8 mouse cellular contexts compared by ENCODE assay signal in the genomic region with DNA sequence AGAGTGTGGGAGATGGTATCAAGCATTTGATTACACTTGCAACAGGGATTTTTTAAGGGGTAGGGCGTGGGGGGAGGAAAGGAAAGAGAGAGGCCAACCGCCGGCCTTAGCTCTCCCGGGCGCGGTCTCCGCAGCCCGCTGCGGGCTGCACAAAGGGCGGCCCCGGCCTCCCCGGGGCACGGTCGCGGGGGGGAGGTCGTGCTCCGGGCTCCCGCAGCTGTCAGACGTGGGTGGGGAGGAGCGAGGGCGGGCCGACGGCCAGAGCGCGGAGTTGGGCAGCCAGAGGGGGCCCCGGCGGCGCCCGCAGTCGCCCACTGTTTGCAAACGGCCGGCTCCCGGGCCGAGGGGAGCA.
DNase-seq lines count a peak whose midpoint lies in the region; ATAC-seq lines count a peak whose summit lies in the region.

No protein-coding gene starts in this region.

- H3K4me2 ChIP-seq in heart, embryonic 14.5 days (ENCODE audit: low read length): peak overlapping the region; percentile 96
- peak overlapping the region; percentile 100 for H3K4me2 ChIP-seq in limb, embryonic 13.5 days (replicated peaks)
- H3K4me2 ChIP-seq in neural tube, embryonic 12.5 days (replicated peaks): peak overlapping the region; percentile 98

- H3K4me3 ChIP-seq in heart, embryonic 14.5 days (ENCODE audit: control insufficient read depth in 1 of 2, insufficient read depth in 1 of 2, low read depth in 1 of 2, low read length in 2 of 2): peak overlapping the region; percentile 85 to 93
- H3K4me3 ChIP-seq in limb, embryonic 13.5 days: peak overlapping the region; percentile 72
- H3K4me3 ChIP-seq in neural tube, embryonic 12.5 days: peak overlapping the region; percentile 98

- H3K36me3 ChIP-seq in heart, embryonic 14.5 days (ENCODE audit: control insufficient read depth, insufficient read depth, low read length): no peaks in the 10 kb centered on the region
- no peaks in the 10 kb centered on the region for H3K36me3 ChIP-seq in limb, embryonic 13.5 days
- H3K36me3 ChIP-seq in neural tube, embryonic 12.5 days: no peaks in the 10 kb centered on the region

- H3K27ac ChIP-seq in heart, embryonic 14.5 days (replicated peaks in 1 of 2; ENCODE audit: control insufficient read depth in 1 of 2, insufficient read depth in 1 of 2, low read depth in 2 of 2, low read length in 2 of 2): peak overlapping the region; percentile 81 to 97
- H3K27ac ChIP-seq in limb, embryonic 13.5 days: peak overlapping the region; percentile 63
- peak overlapping the region; percentile 100 for H3K27ac ChIP-seq in neural tube, embryonic 12.5 days

- 0% methylated on average over 34 of the region's 34 CpGs for WGBS in heart, embryonic 14.5 days
- 0% methylated on average over 14 of the region's 34 CpGs for WGBS in limb, embryonic 13.5 days
- 1% methylated on average over 34 of the region's 34 CpGs for WGBS in neural tube, embryonic 12.5 days

- DNase-seq in kidney, adult 18-20 months: peak; percentile 73
- no peak for DNase-seq in kidney, adult 11 months
- DNase-seq in adipocyte (ENCODE audit: low spot score): peak; percentile 48
- DNase-seq in testis, postnatal 10 days (ENCODE audit: low spot score): no peak
- DNase-seq in cerebellum, adult 11-12 months: no peak

- H3K4me1 ChIP-seq in heart, embryonic 14.5 days (ENCODE audit: control insufficient read depth in 2 of 2, insufficient read depth in 2 of 2, low read length in 2 of 2): peaks cover 47 to 61% of the 10 kb centered on the region in 2 experiments
- H3K4me1 ChIP-seq in limb, embryonic 13.5 days: peaks cover 85% of the 10 kb centered on the region
- H3K4me1 ChIP-seq in neural tube, embryonic 12.5 days: peaks cover 62% of the 10 kb centered on the region

- ATAC-seq in heart, embryonic 14.5 days (ENCODE audit: insufficient number of reproducible peaks, insufficient read depth, low FRiP score, low read depth): peak; percentile 11; the same call in 1 of the 2 replicates
- ATAC-seq in limb, embryonic 13.5 days (ENCODE audit: low FRiP score, low read depth): peak; percentile 18; the same call in 1 of the 2 replicates
- peak; percentile 27 for ATAC-seq in neural tube, embryonic 12.5 days (ENCODE audit: low FRiP score, low read depth)

- peak overlapping the region; percentile 93 for H3K9ac ChIP-seq in heart, embryonic 14.5 days (ENCODE audit: low read length)
- peak overlapping the region; percentile 79 for H3K9ac ChIP-seq in limb, embryonic 13.5 days
- peak overlapping the region; percentile 98 for H3K9ac ChIP-seq in neural tube, embryonic 12.5 days

- H3K9me3 ChIP-seq in heart, embryonic 14.5 days (ENCODE audit: control insufficient read depth, low read length): no peaks in the 10 kb centered on the region
- H3K9me3 ChIP-seq in limb, embryonic 13.5 days: no peaks in the 10 kb centered on the region
- no peaks in the 10 kb centered on the region for H3K9me3 ChIP-seq in neural tube, embryonic 12.5 days

- H3K27me3 ChIP-seq in heart, embryonic 14.5 days (ENCODE audit: control insufficient read depth, insufficient read depth, low read length): no peaks in the 10 kb centered on the region
- peaks cover 68% of the 10 kb centered on the region for H3K27me3 ChIP-seq in limb, embryonic 13.5 days
- H3K27me3 ChIP-seq in neural tube, embryonic 12.5 days (replicated peaks): no peaks in the 10 kb centered on the region; the same call in 1 of the 2 replicates

Comparison
In these comparisons a context has a peak if more than half of its experiments do, and no peak if none do; other contexts are left out.
1. DNase-seq: peak in kidney, adult 18-20 months (single experiment) and adipocyte (single experiment); none in kidney, adult 11 months (single experiment), testis, postnatal 10 days (single experiment) and cerebellum, adult 11-12 months (single experiment).
2. Peak in every context shown above with its lines, with median percentiles within 50 percentile points of each other: ATAC-seq, H3K27ac ChIP-seq, H3K4me2 ChIP-seq, H3K4me3 ChIP-seq and H3K9ac ChIP-seq.